Mouse (Mus musculus) spleen, adult 2 months (tissue): ENCODE results near the gene Dedd2.

ENCODE experiments used
- CTCF ChIP-seq: fragments of 200-500 bp; IDR thresholded peaks from 2 replicates; pipeline ENCODE4 v1.5.1; 2011; ENCODE audit warnings: mild to moderate bottlenecking, inconsistent platforms; ENCODE audit not compliant: insufficient read depth, insufficient read length, insufficient replicate concordance; ENCODE audit errors: extremely low read depth
- POLR2A ChIP-seq: fragments of 200-500 bp; IDR thresholded peaks from 2 replicates; pipeline ENCODE4 v1.6.1; 2011; ENCODE audit warnings: low read depth, low read length, inconsistent platforms

- TF ChIP-seq CTCF, result no peak
- TF ChIP-seq POLR2A, result no peak
Measured at GRCm38 (mm10) chr7:25247498-25247897, 27.1 kb upstream of the Dedd2 start.
